Mouse (Mus musculus) embryo, embryonic 11.5 days (tissue): ENCODE data around the gene Plekho1.

ENCODE experiments used
- DNase-seq: peaks from one replicate; pipeline ENCODE4 v3.0.0-alpha.2; 2012; ENCODE audit warnings: low read depth, low spot score

Gene Plekho1

GRCm38 (mm10) chr3:95950763-95951551 is 44.8 kb downstream of the Plekho1 start:
- peak; percentile 82 for DNase-seq

- DNase-seq = no peak
Observed at GRCm38 (mm10) chr3:95948325-95948724, 47.5 kb downstream of the Plekho1 start.

GRCm38 (mm10) chr3:95945731-95946240 is 50.0 kb downstream of the Plekho1 start:
- DNase-seq = no peak

- no peak for DNase-seq
Observed at GRCm38 (mm10) chr3:95944742-95945141, 51.1 kb downstream of the Plekho1 start.

GRCm38 (mm10) chr3:95943226-95943625 is 52.6 kb downstream of the Plekho1 start:
- DNase-seq = no peak

GRCm38 (mm10) chr3:95942749-95943148 is 53.1 kb downstream of the Plekho1 start:
- DNase-seq = no peak

GRCm38 (mm10) chr3:95938835-95939234 is 57.0 kb downstream of the Plekho1 start:
- no peak for DNase-seq
